Mouse (Mus musculus): ENCODE data around the gene Scn10a. TPM values are rescaled to one million over a fixed set of nuclear protein-coding genes. Genes with fewer than 3 reads are reported as not detected.

Scn10a gene
- polyA plus RNA-seq, 1 experiment from 2014 or later = not detected

GRCm38 (mm10) chr9:119574366-119574765 is 144.8 kb downstream of the Scn10a start:
- 80% methylated on average over 7 of the region's 7 CpGs for WGBS
- Histone ChIP-seq H3K9me3 (ENCODE audit: control insufficient read depth, low read length) (no peaks in the 10 kb centered on the region), H3K27me3 (ENCODE audit: control insufficient read depth, insufficient read depth, low read length) (peaks cover 93% of the 10 kb centered on the region), H3K9ac (replicated peaks; ENCODE audit: low read length) (no peak overlapping the region), H3K4me2 (ENCODE audit: low read length) (no peak overlapping the region), H3K4me1 (ENCODE audit: control insufficient read depth, insufficient read depth, low read length) (peaks cover 28% of the 10 kb centered on the region), H3K36me3 (ENCODE audit: control insufficient read depth, insufficient read depth, low read length) (no peaks in the 10 kb centered on the region), H3K4me3 (replicated peaks; ENCODE audit: low read depth, low read length) (no peak overlapping the region), H3K27ac (replicated peaks; ENCODE audit: low read depth, low read length) (no peak overlapping the region)
- no peak for DNase-seq
- ATAC-seq (ENCODE audit: low FRiP score, low TSS enrichment) = no peak

- 33% methylated on average over 14 of the region's 14 CpGs for WGBS
Measured at GRCm38 (mm10) chr9:119573009-119573408, 146.1 kb downstream of the Scn10a start.

GRCm38 (mm10) chr9:119571411-119571888 is 147.7 kb downstream of the Scn10a start:
- H3K4me3 ChIP-seq (replicated peaks; ENCODE audit: low read depth, low read length) = no peak overlapping the region
- peak; percentile 77 for ATAC-seq (ENCODE audit: low FRiP score, low TSS enrichment)
- H3K9ac ChIP-seq (replicated peaks; ENCODE audit: low read length) = no peak overlapping the region
- H3K4me2 ChIP-seq (ENCODE audit: low read length) = peak overlapping the region; percentile 41
- no peaks in the 10 kb centered on the region for H3K9me3 ChIP-seq (ENCODE audit: control insufficient read depth, low read length)
- WGBS = 0% methylated on average over 15 of the region's 15 CpGs
- H3K27ac ChIP-seq (replicated peaks; ENCODE audit: low read depth, low read length) = no peak overlapping the region
- no peaks in the 10 kb centered on the region for H3K36me3 ChIP-seq (ENCODE audit: control insufficient read depth, insufficient read depth, low read length)
- H3K27me3 ChIP-seq (ENCODE audit: control insufficient read depth, insufficient read depth, low read length) = peaks cover 94% of the 10 kb centered on the region
- H3K4me1 ChIP-seq (ENCODE audit: control insufficient read depth, insufficient read depth, low read length) = peaks cover 16% of the 10 kb centered on the region
- peak; percentile 70 for DNase-seq

More at GRCm38 (mm10) chr9:119573009-119573408, 146.1 kb downstream of the Scn10a start:
- Histone ChIP-seq H3K4me3 (replicated peaks; ENCODE audit: low read depth, low read length) (no peak overlapping the region), H3K9me3 (ENCODE audit: control insufficient read depth, low read length) (no peaks in the 10 kb centered on the region), H3K27me3 (ENCODE audit: control insufficient read depth, insufficient read depth, low read length) (peaks cover 94% of the 10 kb centered on the region), H3K4me2 (ENCODE audit: low read length) (no peak overlapping the region), H3K9ac (replicated peaks; ENCODE audit: low read length) (no peak overlapping the region), H3K36me3 (ENCODE audit: control insufficient read depth, insufficient read depth, low read length) (no peaks in the 10 kb centered on the region), H3K27ac (replicated peaks; ENCODE audit: low read depth, low read length) (no peak overlapping the region), H3K4me1 (ENCODE audit: control insufficient read depth, insufficient read depth, low read length) (peaks cover 16% of the 10 kb centered on the region)
- ATAC-seq (ENCODE audit: low FRiP score, low TSS enrichment) (no peak), DNase-seq (no peak)

GRCm38 (mm10) chr9:119570652-119571051 is 148.5 kb downstream of the Scn10a start:
- DNase-seq (peak; percentile 26), ATAC-seq (ENCODE audit: low FRiP score, low TSS enrichment) (no peak)
- no peaks in the 10 kb centered on the region for H3K36me3 ChIP-seq (ENCODE audit: control insufficient read depth, insufficient read depth, low read length)
- H3K27me3 ChIP-seq (ENCODE audit: control insufficient read depth, insufficient read depth, low read length) = peaks cover 94% of the 10 kb centered on the region
- no peak overlapping the region for H3K4me3 ChIP-seq (replicated peaks; ENCODE audit: low read depth, low read length)
- H3K9me3 ChIP-seq (ENCODE audit: control insufficient read depth, low read length) = no peaks in the 10 kb centered on the region
- H3K27ac ChIP-seq (replicated peaks; ENCODE audit: low read depth, low read length) = no peak overlapping the region
- 8% methylated on average over 9 of the region's 9 CpGs for WGBS
- H3K4me2 ChIP-seq (ENCODE audit: low read length) = no peak overlapping the region
- H3K9ac ChIP-seq (replicated peaks; ENCODE audit: low read length) = no peak overlapping the region
- peaks cover 16% of the 10 kb centered on the region for H3K4me1 ChIP-seq (ENCODE audit: control insufficient read depth, insufficient read depth, low read length)

GRCm38 (mm10) chr9:119568732-119569131 is 150.4 kb downstream of the Scn10a start:
- no peaks in the 10 kb centered on the region for H3K9me3 ChIP-seq (ENCODE audit: control insufficient read depth, low read length)
- peaks cover 92% of the 10 kb centered on the region for H3K27me3 ChIP-seq (ENCODE audit: control insufficient read depth, insufficient read depth, low read length)
- H3K4me2 ChIP-seq (ENCODE audit: low read length) = no peak overlapping the region
- H3K4me1 ChIP-seq (ENCODE audit: control insufficient read depth, insufficient read depth, low read length) = peaks cover 16% of the 10 kb centered on the region
- DNase-seq (no peak), ATAC-seq (ENCODE audit: low FRiP score, low TSS enrichment) (no peak)
- H3K36me3 ChIP-seq (ENCODE audit: control insufficient read depth, insufficient read depth, low read length) = no peaks in the 10 kb centered on the region
- no peak overlapping the region for H3K4me3 ChIP-seq (replicated peaks; ENCODE audit: low read depth, low read length)
- no peak overlapping the region for H3K9ac ChIP-seq (replicated peaks; ENCODE audit: low read length)
- H3K27ac ChIP-seq (replicated peaks; ENCODE audit: low read depth, low read length) = no peak overlapping the region
- WGBS = 89% methylated on average over 8 of the region's 8 CpGs

GRCm38 (mm10) chr9:119567800-119568199 is 151.3 kb downstream of the Scn10a start:
- H3K27ac ChIP-seq (replicated peaks; ENCODE audit: low read depth, low read length) = no peak overlapping the region
- H3K36me3 ChIP-seq (ENCODE audit: control insufficient read depth, insufficient read depth, low read length) = no peaks in the 10 kb centered on the region
- H3K27me3 ChIP-seq (ENCODE audit: control insufficient read depth, insufficient read depth, low read length) = peaks cover 89% of the 10 kb centered on the region
- H3K4me3 ChIP-seq (replicated peaks; ENCODE audit: low read depth, low read length) = no peak overlapping the region
- no peak overlapping the region for H3K4me2 ChIP-seq (ENCODE audit: low read length)
- no peak for DNase-seq
- H3K4me1 ChIP-seq (ENCODE audit: control insufficient read depth, insufficient read depth, low read length) = peaks cover 16% of the 10 kb centered on the region
- no peak overlapping the region for H3K9ac ChIP-seq (replicated peaks; ENCODE audit: low read length)
- no peak for ATAC-seq (ENCODE audit: low FRiP score, low TSS enrichment)
- H3K9me3 ChIP-seq (ENCODE audit: control insufficient read depth, low read length) = no peaks in the 10 kb centered on the region
- 77% methylated on average over 5 of the region's 5 CpGs for WGBS

- Histone ChIP-seq H3K36me3 (ENCODE audit: control insufficient read depth, insufficient read depth, low read length) (no peaks in the 10 kb centered on the region), H3K9me3 (ENCODE audit: control insufficient read depth, low read length) (no peaks in the 10 kb centered on the region), H3K27ac (replicated peaks; ENCODE audit: low read depth, low read length) (no peak overlapping the region), H3K27me3 (ENCODE audit: control insufficient read depth, insufficient read depth, low read length) (peaks cover 83% of the 10 kb centered on the region), H3K4me3 (replicated peaks; ENCODE audit: low read depth, low read length) (no peak overlapping the region), H3K9ac (replicated peaks; ENCODE audit: low read length) (no peak overlapping the region), H3K4me1 (ENCODE audit: control insufficient read depth, insufficient read depth, low read length) (peaks cover 11% of the 10 kb centered on the region), H3K4me2 (ENCODE audit: low read length) (no peak overlapping the region)
- no peak for DNase-seq
- 3% methylated on average over 10 of the region's 10 CpGs for WGBS
- ATAC-seq (ENCODE audit: low FRiP score, low TSS enrichment) = no peak
Measured at GRCm38 (mm10) chr9:119566214-119566613, 152.9 kb downstream of the Scn10a start.

GRCm38 (mm10) chr9:119564803-119565202 is 154.3 kb downstream of the Scn10a start:
- no peak overlapping the region for H3K4me3 ChIP-seq (replicated peaks; ENCODE audit: low read depth, low read length)
- H3K27ac ChIP-seq (replicated peaks; ENCODE audit: low read depth, low read length) = no peak overlapping the region
- no peak overlapping the region for H3K9ac ChIP-seq (replicated peaks; ENCODE audit: low read length)
- no peak for DNase-seq
- no peak overlapping the region for H3K4me2 ChIP-seq (ENCODE audit: low read length)
- ATAC-seq (ENCODE audit: low FRiP score, low TSS enrichment) = no peak
- 0 out of 2 replicates have a peak, but pooled peaks cover 6% of the 10 kb centered on the region for H3K4me1 ChIP-seq (ENCODE audit: control insufficient read depth, insufficient read depth, low read length)
- no peaks in the 10 kb centered on the region for H3K36me3 ChIP-seq (ENCODE audit: control insufficient read depth, insufficient read depth, low read length)
- peaks cover 76% of the 10 kb centered on the region for H3K27me3 ChIP-seq (ENCODE audit: control insufficient read depth, insufficient read depth, low read length)
- WGBS = 77% methylated on average over 6 of the region's 6 CpGs
- H3K9me3 ChIP-seq (ENCODE audit: control insufficient read depth, low read length) = no peaks in the 10 kb centered on the region

GRCm38 (mm10) chr9:119563617-119564016 is 155.5 kb downstream of the Scn10a start:
- H3K4me2 ChIP-seq (ENCODE audit: low read length) = no peak overlapping the region
- H3K9ac ChIP-seq (replicated peaks; ENCODE audit: low read length) = no peak overlapping the region
- ATAC-seq (ENCODE audit: low FRiP score, low TSS enrichment) = no peak
- no peak for DNase-seq
- no peaks in the 10 kb centered on the region for H3K9me3 ChIP-seq (ENCODE audit: control insufficient read depth, low read length)
- WGBS = 74% methylated on average over 6 of the region's 6 CpGs
- peaks cover 72% of the 10 kb centered on the region for H3K27me3 ChIP-seq (ENCODE audit: control insufficient read depth, insufficient read depth, low read length)
- 0 out of 2 replicates have a peak, but pooled peaks cover 6% of the 10 kb centered on the region for H3K4me1 ChIP-seq (ENCODE audit: control insufficient read depth, insufficient read depth, low read length)
- no peak overlapping the region for H3K4me3 ChIP-seq (replicated peaks; ENCODE audit: low read depth, low read length)
- no peaks in the 10 kb centered on the region for H3K36me3 ChIP-seq (ENCODE audit: control insufficient read depth, insufficient read depth, low read length)
- H3K27ac ChIP-seq (replicated peaks; ENCODE audit: low read depth, low read length) = no peak overlapping the region
